Comparison of ENCODE assay signal across 11 mouse cellular contexts in genomic region chr8:71680471-71680870, GRCm38 (mm10). TPM values are rescaled to one million over a fixed set of nuclear protein-coding genes. Genes with fewer than 3 reads are reported as not detected.
DNase-seq lines count a peak whose midpoint lies in the region; ATAC-seq lines count a peak whose summit lies in the region.
"Had no signal": no experiment of that assay in that cellular context is flagged by ENCODE, and none has a peak within 500 bp of the region (broad histone marks: within the 10 kb centered on the region; RNA-seq: fewer than 3 reads in every experiment).

No protein-coding gene starts in this region.

- WGBS in kidney, embryonic 14.5 days = 4% methylated on average over 21 of the region's 21 CpGs
- 7% methylated on average over 21 of the region's 21 CpGs for WGBS in hindbrain, embryonic 15.5 days

- no peak overlapping the region for H3K4me3 ChIP-seq in kidney, embryonic 14.5 days (ENCODE audit: low read length)
- 0 out of 2 replicates have a peak overlapping the region, but pooled peaks have one; percentile 35 for H3K4me3 ChIP-seq in hindbrain, embryonic 15.5 days

- ATAC-seq in kidney, embryonic 14.5 days (ENCODE audit: low FRiP score, low TSS enrichment) = no peak
- no peak for ATAC-seq in hindbrain, embryonic 15.5 days (ENCODE audit: low FRiP score, low read depth)

- H3K27me3 ChIP-seq in kidney, embryonic 14.5 days (ENCODE audit: control insufficient read depth, insufficient read depth, low read length) = peaks cover 94% of the 10 kb centered on the region
- peaks cover 83% of the 10 kb centered on the region for H3K27me3 ChIP-seq in hindbrain, embryonic 15.5 days

- H3K9ac ChIP-seq in kidney, embryonic 14.5 days (ENCODE audit: low read depth, low read length) = no peak overlapping the region
- H3K9ac ChIP-seq in hindbrain, embryonic 15.5 days = no peak overlapping the region
- H3K9ac ChIP-seq: liver, embryonic 13.5 days had no signal

- H3K9me3 ChIP-seq in kidney, embryonic 14.5 days (ENCODE audit: control insufficient read depth, low read length) = no peaks in the 10 kb centered on the region
- H3K9me3 ChIP-seq in hindbrain, embryonic 15.5 days = no peaks in the 10 kb centered on the region
- H3K9me3 ChIP-seq: liver, embryonic 13.5 days; neural tube, embryonic 13.5 days had no signal

- no peak overlapping the region for H3K27ac ChIP-seq in kidney, embryonic 14.5 days (ENCODE audit: low read depth, low read length)
- H3K27ac ChIP-seq in hindbrain, embryonic 15.5 days (replicated peaks) = no peak overlapping the region
- H3K27ac ChIP-seq: liver, embryonic 13.5 days; neural tube, embryonic 13.5 days had no signal

- no peaks in the 10 kb centered on the region for H3K36me3 ChIP-seq in kidney, embryonic 14.5 days (ENCODE audit: control insufficient read depth, insufficient read depth, low read length)
- H3K36me3 ChIP-seq in hindbrain, embryonic 15.5 days = no peaks in the 10 kb centered on the region
- H3K36me3 ChIP-seq: liver, embryonic 13.5 days; neural tube, embryonic 13.5 days had no signal

- peak; percentile 46 for DNase-seq in adrenal gland, postnatal 14 days
- no peak for DNase-seq in adrenal gland, adult 8-10 months
- peak; percentile 61 for DNase-seq in kidney, adult 11 months
- peak; percentile 38 for DNase-seq in lung, postnatal 10 days
- DNase-seq in right cerebral cortex, postnatal 36 days (ENCODE audit: low spot score in 2 of 2) = no peak
- no peak for DNase-seq in urinary bladder, postnatal 36 days (ENCODE audit: low spot score in 2 of 2)
- DNase-seq: cerebellum, adult 11 months; liver, embryonic 13.5 days had no signal

- no peak overlapping the region for H3K4me2 ChIP-seq in kidney, embryonic 14.5 days (replicated peaks; ENCODE audit: low read depth, low read length)
- H3K4me2 ChIP-seq in hindbrain, embryonic 15.5 days = peak overlapping the region; percentile 6; the same call in 1 of the 2 replicates

- H3K4me1 ChIP-seq in kidney, embryonic 14.5 days (ENCODE audit: control insufficient read depth, insufficient read depth, low read length) = peaks cover 21% of the 10 kb centered on the region; the same call in 1 of the 2 replicates
- peaks cover 25% of the 10 kb centered on the region for H3K4me1 ChIP-seq in hindbrain, embryonic 15.5 days (replicated peaks)

RNA-seq across cellular contexts. Expression of gene Jak3, which starts 4.4 kb away (rescaled TPM):
- total RNA-seq in adrenal gland, postnatal 14 days (2021) = 17.4 and 21.4 TPM in 2 replicates
- total RNA-seq in adrenal gland, adult 8-10 months (2022) = 10 to 100 TPM; 10.7 to 21.8 (median 16.6) TPM
- 3.0 and 5.2 TPM in 2 replicates for polyA plus RNA-seq in kidney, embryonic 14.5 days (2014; fragmentation: Nextera tagmentation; extraction: Ambion mirVana)
- 6.1 and 7.0 TPM in 2 replicates for polyA plus RNA-seq in hindbrain, embryonic 15.5 days (2015; fragmentation: Nextera tagmentation; extraction: Ambion mirVana)

RNA-seq across cellular contexts. Expression of gene Insl3, which starts 8.5 kb away (rescaled TPM):
- 8.0 and 9.8 TPM in 2 replicates for total RNA-seq in adrenal gland, postnatal 14 days (2021)
- total RNA-seq in adrenal gland, adult 8-10 months (2022) = 10 to 100 TPM in 1 of 4 experiments, 1 to 10 TPM in 3; 3.9 to 12.3 (median 7.1) TPM
- polyA plus RNA-seq in kidney, embryonic 14.5 days (2014; fragmentation: Nextera tagmentation; extraction: Ambion mirVana) = 1.2 TPM in 1 of 2 replicates, not detected in the other
- polyA plus RNA-seq in hindbrain, embryonic 15.5 days (2015; fragmentation: Nextera tagmentation; extraction: Ambion mirVana) = 0.47 and 1.5 TPM in 2 replicates

RNA-seq across cellular contexts. Expression of gene Unc13a, which starts 8.9 kb away (rescaled TPM):
- total RNA-seq in adrenal gland, postnatal 14 days (2021) = 7.2 and 7.7 TPM in 2 replicates
- 10 to 100 TPM in 3 of 4 experiments, 1 to 10 TPM in 1; 9.8 to 11.8 (median 11.4) TPM for total RNA-seq in adrenal gland, adult 8-10 months (2022)
- 0.50 and 0.53 TPM in 2 replicates for polyA plus RNA-seq in kidney, embryonic 14.5 days (2014; fragmentation: Nextera tagmentation; extraction: Ambion mirVana)
- 20.8 and 24.7 TPM in 2 replicates for polyA plus RNA-seq in hindbrain, embryonic 15.5 days (2015; fragmentation: Nextera tagmentation; extraction: Ambion mirVana)

RNA-seq across cellular contexts. Expression of gene B3gnt3, which starts 21.1 kb away (rescaled TPM):
- total RNA-seq in adrenal gland, postnatal 14 days (2021) = 5.4 and 7.4 TPM in 2 replicates
- total RNA-seq in adrenal gland, adult 8-10 months (2022) = 1 to 10 TPM; 3.0 to 5.1 (median 4.4) TPM
- polyA plus RNA-seq in kidney, embryonic 14.5 days (2014; fragmentation: Nextera tagmentation; extraction: Ambion mirVana) = 1.1 and 1.6 TPM in 2 replicates
- 0.45 and 0.52 TPM in 2 replicates for polyA plus RNA-seq in hindbrain, embryonic 15.5 days (2015; fragmentation: Nextera tagmentation; extraction: Ambion mirVana)

RNA-seq across cellular contexts. Expression of gene Fcho1, which starts 45.0 kb away (rescaled TPM):
- 5.4 and 13.9 TPM in 2 replicates for total RNA-seq in adrenal gland, postnatal 14 days (2021)
- 1 to 10 TPM; 2.1 to 6.2 (median 3.7) TPM for total RNA-seq in adrenal gland, adult 8-10 months (2022)
- polyA plus RNA-seq in kidney, embryonic 14.5 days (2014; fragmentation: Nextera tagmentation; extraction: Ambion mirVana) = 5.5 and 6.5 TPM in 2 replicates
- 77.2 and 93.0 TPM in 2 replicates for polyA plus RNA-seq in hindbrain, embryonic 15.5 days (2015; fragmentation: Nextera tagmentation; extraction: Ambion mirVana)

Comparison
In these comparisons a context has a peak if more than half of its experiments do, and no peak if none do; other contexts are left out.
1. DNase-seq: peak in adrenal gland, postnatal 14 days (single experiment), kidney, adult 11 months (single experiment) and lung, postnatal 10 days (single experiment); none in adrenal gland, adult 8-10 months (single experiment), right cerebral cortex, postnatal 36 days (0 of 2) and urinary bladder, postnatal 36 days (0 of 2).